Mouse (Mus musculus) heart, postnatal 0 days (tissue): ENCODE results near the gene Atad5.

Experiments
- CTCF ChIP-seq: IDR thresholded peaks from 2 replicates; pipeline ENCODE4 v1.5.1; 2016; ENCODE audit warnings: antibody characterized with exemption, control low read depth, low read depth
- EP300 ChIP-seq: IDR thresholded peaks from 2 replicates; pipeline ENCODE4 v1.6.1; 2016; ENCODE audit warnings: antibody characterized with exemption, low read depth

GRCm38 (mm10) chr11:80069815-80070214 lies 19.4 kb upstream of the Atad5 start:
- no peak for TF ChIP-seq CTCF
- TF ChIP-seq EP300: no peak
